Mouse (Mus musculus) adrenal gland, postnatal 4 days (tissue): ENCODE measurements around the gene Mettl15. TPM values are rescaled to one million over a fixed set of nuclear protein-coding genes. Genes with fewer than 3 reads are reported as not detected.

Experiments
- DNase-seq, 2 experiments: peaks; one replicate each; pipeline ENCODE4 v3.0.0; 2021 to 2022; ENCODE audit warnings: low spot score in 2 of 2, mixed read lengths in 2 of 2
- microRNA-seq: library from miRNA; unstranded; fragments of <30 nt; microRNA quantifications from one replicate; pipeline ENCODE4 v1.2.0, GENCODE M21; 2021
- total RNA-seq, 2 experiments: library from RNA; stranded (reverse); gene quantifications; 2 replicates each; pipeline ENCODE4 v1.2.3; 2021

The Mettl15 gene
- total RNA-seq, 2 experiments from 2014 or later = 9.3 to 9.6 TPM

GRCm38 (mm10) chr2:109182993-109183392 lies 97.6 kb downstream of the Mettl15 start:
- DNase-seq = no peak

GRCm38 (mm10) chr2:109158509-109158908 lies 122.0 kb downstream of the Mettl15 start:
- DNase-seq = no peak

- DNase-seq = no peak
Measured at GRCm38 (mm10) chr2:109156131-109156530, 124.4 kb downstream of the Mettl15 start.

GRCm38 (mm10) chr2:109153402-109154050 lies 127.0 kb downstream of the Mettl15 start:
- DNase-seq = no peak

- no peak for DNase-seq
Measured at GRCm38 (mm10) chr2:109147292-109147691, 133.3 kb downstream of the Mettl15 start.

- no peak for DNase-seq
Measured at GRCm38 (mm10) chr2:109144410-109144809, 136.1 kb downstream of the Mettl15 start.

GRCm38 (mm10) chr2:109140330-109140729 lies 140.2 kb downstream of the Mettl15 start:
- DNase-seq = no peak

- DNase-seq = no peak
Measured at GRCm38 (mm10) chr2:109137276-109137675, 143.3 kb downstream of the Mettl15 start.

- no peak for DNase-seq
Measured at GRCm38 (mm10) chr2:109130718-109131117, 149.8 kb downstream of the Mettl15 start.

- DNase-seq = no peak
Measured at GRCm38 (mm10) chr2:109129921-109130320, 150.6 kb downstream of the Mettl15 start.

- no peak for DNase-seq
Measured at GRCm38 (mm10) chr2:109105773-109106484, 174.6 kb downstream of the Mettl15 start.

- no peak for DNase-seq
Measured at GRCm38 (mm10) chr2:109049686-109050085, 230.9 kb downstream of the Mettl15 start.

Small RNA genes within 50 kb of the gene (microRNA-seq; reads per million reads assigned to microRNA genes)
- not detected for gene Gm24115

Other genes starting within 250 kb of the Mettl15 start
- gene Kif18a, start within 50 bp of the Mettl15 start, total RNA-seq = 1 to 10 TPM; 7.1 to 7.4 TPM